Mouse (Mus musculus): ENCODE data around the gene Ebf1. TPM values are rescaled to one million over a fixed set of nuclear protein-coding genes. Genes with fewer than 3 reads are reported as not detected.

The Ebf1 gene
- polyA plus RNA-seq, 1 experiment = 188 TPM

DNA sequence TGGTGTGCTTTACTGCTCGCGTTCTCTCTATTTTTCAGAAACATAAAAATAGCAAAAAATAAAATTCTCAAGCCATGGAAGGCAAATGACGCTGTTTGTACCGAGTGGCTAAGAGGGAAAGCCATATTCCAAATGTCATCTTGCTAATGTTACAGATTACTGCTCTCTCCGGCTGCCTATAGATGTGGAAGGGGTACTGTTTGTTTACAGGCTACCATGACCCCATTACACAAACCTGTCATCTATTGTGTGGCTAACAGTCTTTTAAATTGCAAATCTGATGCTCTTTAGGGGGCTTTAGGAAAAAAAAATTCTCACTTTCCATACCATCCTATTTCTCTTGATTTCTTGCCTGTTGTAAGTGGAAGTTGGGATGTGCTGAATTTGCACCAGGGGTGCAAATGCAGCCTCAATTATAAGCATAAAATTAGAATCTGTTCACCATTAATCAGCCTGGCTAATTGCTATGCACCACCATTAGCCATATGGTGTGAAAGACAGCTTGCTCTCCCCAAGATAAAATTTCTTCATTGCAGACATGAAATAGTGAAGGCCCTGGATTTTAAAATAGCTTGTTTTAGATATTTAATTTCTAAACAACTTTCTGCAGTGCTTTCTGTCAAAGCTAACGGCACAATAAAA is 17.6 kb downstream of the Ebf1 start:
- TF ChIP-seq CTCF (IDR thresholded peaks at IDR 0.05; ENCODE audit: control insufficient read depth, insufficient read depth, low read length) (no peak), POLR2A (IDR thresholded peaks at IDR 0.05; ENCODE audit: borderline replicate concordance, control insufficient read depth, low read depth, low read length) (no peak)

GRCm38 (mm10) chr11:44636241-44636640 is 19.1 kb downstream of the Ebf1 start:
- 61% methylated on average over 1 of the region's 1 CpGs for WGBS
- H3K4me1 ChIP-seq (ENCODE audit: control insufficient read depth, insufficient read depth, low read length) = no peaks in the 10 kb centered on the region
- H3K4me3 ChIP-seq (replicated peaks; ENCODE audit: control insufficient read depth, low read depth, low read length) = no peak overlapping the region
- no peak overlapping the region for H3K27ac ChIP-seq (ENCODE audit: control insufficient read depth, insufficient read depth, low read depth, low read length, poor library complexity)
- TF ChIP-seq POLR2A (IDR thresholded peaks at IDR 0.05; ENCODE audit: borderline replicate concordance, control insufficient read depth, low read depth, low read length) = no peak
- TF ChIP-seq CTCF (IDR thresholded peaks at IDR 0.05; ENCODE audit: control insufficient read depth, insufficient read depth, low read length) = no peak

More for the DNA sequence above, 17.6 kb downstream of the Ebf1 start:
- WGBS = 81% methylated on average over 6 of the region's 6 CpGs
- H3K27ac ChIP-seq (ENCODE audit: control insufficient read depth, insufficient read depth, low read depth, low read length, poor library complexity) = no peak overlapping the region
- no peaks in the 10 kb centered on the region for H3K4me1 ChIP-seq (ENCODE audit: control insufficient read depth, insufficient read depth, low read length)
- no peak overlapping the region for H3K4me3 ChIP-seq (replicated peaks; ENCODE audit: control insufficient read depth, low read depth, low read length)

DNA sequence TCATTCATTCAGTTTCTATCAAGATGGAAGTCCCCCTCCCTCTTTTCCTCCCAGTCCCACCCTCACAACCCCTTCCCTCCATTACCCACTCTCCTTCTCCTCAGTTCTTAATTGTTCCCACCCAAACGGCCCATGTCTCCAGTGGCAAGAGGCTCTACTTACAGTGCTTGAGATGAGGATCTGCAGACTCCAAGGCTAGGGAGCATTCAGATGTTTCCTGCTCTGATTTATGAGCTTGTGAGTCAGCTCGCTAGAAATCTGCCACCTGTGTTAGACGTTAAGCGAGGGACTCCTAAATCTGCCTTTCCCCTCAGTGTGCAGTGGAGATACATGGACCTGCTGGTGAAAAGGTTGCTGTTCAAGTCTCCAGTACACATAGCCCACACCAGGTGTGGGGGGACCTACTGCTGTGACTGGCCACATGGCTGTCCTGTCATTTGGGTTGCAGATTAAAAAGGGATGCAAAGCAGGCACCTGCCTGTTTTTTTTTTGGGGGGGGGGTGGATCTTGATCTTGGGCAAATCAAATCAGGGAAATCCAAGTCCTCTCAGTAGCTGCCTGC is 21.2 kb downstream of the Ebf1 start:
- TF ChIP-seq CTCF (IDR thresholded peaks at IDR 0.05; ENCODE audit: control insufficient read depth, insufficient read depth, low read length) = no peak
- TF ChIP-seq POLR2A (IDR thresholded peaks at IDR 0.05; ENCODE audit: borderline replicate concordance, control insufficient read depth, low read depth, low read length) = no peak
- 20% methylated on average over 4 of the region's 4 CpGs for WGBS
- H3K4me1 ChIP-seq (ENCODE audit: control insufficient read depth, insufficient read depth, low read length) = no peaks in the 10 kb centered on the region

GRCm38 (mm10) chr11:44641496-44641895 is 24.4 kb downstream of the Ebf1 start:
- 62% methylated on average over 2 of the region's 2 CpGs for WGBS
- no peak overlapping the region for H3K27ac ChIP-seq (ENCODE audit: control insufficient read depth, insufficient read depth, low read depth, low read length, poor library complexity)
- no peak for TF ChIP-seq CTCF (IDR thresholded peaks at IDR 0.05; ENCODE audit: control insufficient read depth, insufficient read depth, low read length)
- no peak for TF ChIP-seq POLR2A (IDR thresholded peaks at IDR 0.05; ENCODE audit: borderline replicate concordance, control insufficient read depth, low read depth, low read length)

More for the DNA sequence above, 21.2 kb downstream of the Ebf1 start:
- Histone ChIP-seq H3K4me3 (replicated peaks; ENCODE audit: control insufficient read depth, low read depth, low read length) (no peak overlapping the region), H3K27ac (ENCODE audit: control insufficient read depth, insufficient read depth, low read depth, low read length, poor library complexity) (no peak overlapping the region)

GRCm38 (mm10) chr11:44654340-44655019 is 37.4 kb downstream of the Ebf1 start:
- TF ChIP-seq POLR2A (IDR thresholded peaks at IDR 0.05; ENCODE audit: borderline replicate concordance, control insufficient read depth, low read depth, low read length) = no peak
- TF ChIP-seq CTCF (IDR thresholded peaks at IDR 0.05; ENCODE audit: control insufficient read depth, insufficient read depth, low read length) = no peak
- Histone ChIP-seq H3K4me3 (replicated peaks; ENCODE audit: control insufficient read depth, low read depth, low read length) (no peak overlapping the region), H3K27ac (ENCODE audit: control insufficient read depth, insufficient read depth, low read depth, low read length, poor library complexity) (no peak overlapping the region), H3K4me1 (ENCODE audit: control insufficient read depth, insufficient read depth, low read length) (no peaks in the 10 kb centered on the region)
- WGBS = 77% methylated on average over 8 of the region's 8 CpGs

More at GRCm38 (mm10) chr11:44641496-44641895, 24.4 kb downstream of the Ebf1 start:
- Histone ChIP-seq H3K4me3 (replicated peaks; ENCODE audit: control insufficient read depth, low read depth, low read length) (no peak overlapping the region), H3K4me1 (ENCODE audit: control insufficient read depth, insufficient read depth, low read length) (no peaks in the 10 kb centered on the region)

DNA sequence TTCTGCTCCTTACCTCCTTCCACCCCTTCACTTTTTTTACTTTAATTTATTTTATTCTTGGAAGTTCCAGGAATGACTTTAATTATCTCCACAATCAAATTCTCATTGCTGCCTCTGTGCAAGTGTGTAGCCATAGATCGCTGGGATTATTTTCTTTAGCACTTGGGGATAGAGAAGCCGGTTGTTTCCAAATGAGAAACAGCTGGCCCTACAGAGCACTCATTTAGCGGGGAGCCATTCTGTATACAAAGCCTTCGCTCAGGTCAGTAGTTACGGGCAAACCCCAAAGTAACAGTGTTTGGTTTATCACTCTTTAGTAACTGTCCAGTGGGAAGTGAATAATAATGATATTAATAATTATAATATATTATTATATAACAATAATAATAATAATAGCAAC is 38.4 kb downstream of the Ebf1 start:
- 87% methylated on average over 5 of the region's 5 CpGs for WGBS
- Histone ChIP-seq H3K27ac (ENCODE audit: control insufficient read depth, insufficient read depth, low read depth, low read length, poor library complexity) (no peak overlapping the region), H3K4me3 (replicated peaks; ENCODE audit: control insufficient read depth, low read depth, low read length) (no peak overlapping the region), H3K4me1 (ENCODE audit: control insufficient read depth, insufficient read depth, low read length) (no peaks in the 10 kb centered on the region)
- TF ChIP-seq CTCF (IDR thresholded peaks at IDR 0.05; ENCODE audit: control insufficient read depth, insufficient read depth, low read length) = no peak
- TF ChIP-seq POLR2A (IDR thresholded peaks at IDR 0.05; ENCODE audit: borderline replicate concordance, control insufficient read depth, low read depth, low read length) = no peak

DNA sequence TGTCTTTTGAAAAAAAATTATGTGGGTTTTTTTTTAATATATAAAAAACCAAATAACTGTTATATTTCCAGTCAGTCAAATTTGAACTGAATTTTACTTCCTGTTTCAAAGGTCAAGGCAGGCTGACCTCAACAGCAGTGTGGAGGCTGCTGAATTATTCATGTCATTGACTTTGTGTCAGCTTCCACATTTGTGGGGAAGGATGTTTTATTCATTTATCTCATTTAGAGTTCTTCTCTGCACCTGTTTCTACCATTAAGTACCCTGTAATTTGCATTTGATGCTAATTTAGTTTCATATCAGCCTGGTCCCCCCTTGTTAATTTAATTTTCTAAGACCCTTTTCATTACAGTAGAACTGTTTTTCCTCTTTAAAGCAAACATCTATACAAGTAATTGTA is 39.8 kb downstream of the Ebf1 start:
- Histone ChIP-seq H3K4me1 (ENCODE audit: control insufficient read depth, insufficient read depth, low read length) (no peaks in the 10 kb centered on the region), H3K27ac (ENCODE audit: control insufficient read depth, insufficient read depth, low read depth, low read length, poor library complexity) (no peak overlapping the region), H3K4me3 (replicated peaks; ENCODE audit: control insufficient read depth, low read depth, low read length) (no peak overlapping the region)
- TF ChIP-seq POLR2A (IDR thresholded peaks at IDR 0.05; ENCODE audit: borderline replicate concordance, control insufficient read depth, low read depth, low read length) (no peak), CTCF (IDR thresholded peaks at IDR 0.05; ENCODE audit: control insufficient read depth, insufficient read depth, low read length) (no peak)

- Histone ChIP-seq H3K4me3 (replicated peaks; ENCODE audit: control insufficient read depth, low read depth, low read length) (no peak overlapping the region), H3K27ac (ENCODE audit: control insufficient read depth, insufficient read depth, low read depth, low read length, poor library complexity) (no peak overlapping the region), H3K4me1 (ENCODE audit: control insufficient read depth, insufficient read depth, low read length) (no peaks in the 10 kb centered on the region; the same call in 1 of the 2 replicates)
- no peak for TF ChIP-seq CTCF (IDR thresholded peaks at IDR 0.05; ENCODE audit: control insufficient read depth, insufficient read depth, low read length)
- no peak for TF ChIP-seq POLR2A (IDR thresholded peaks at IDR 0.05; ENCODE audit: borderline replicate concordance, control insufficient read depth, low read depth, low read length)
- WGBS = 70% methylated on average over 6 of the region's 6 CpGs
Measured at GRCm38 (mm10) chr11:44657833-44658395, 40.8 kb downstream of the Ebf1 start.

Measured in bone marrow, adult 2 months (tissue).